Mouse (Mus musculus): ENCODE measurements around the gene Nop9. TPM values are rescaled to one million over a fixed set of nuclear protein-coding genes. Genes with fewer than 3 reads are reported as not detected.
A peak's percentile ranks its signal among the peaks of the same experiment; 100 is the strongest.
"Not testable (repeated sequence)": the region's sequence is repeated elsewhere in the genome, so short reads cannot be mapped to it uniquely, and the experiment has no call there.

Gene Nop9
- polyA plus RNA-seq, 1 experiment from 2014 or later = 47.0 TPM

- H3K27ac ChIP-seq (ENCODE audit: low read depth, low read length) = no peak overlapping the region
- DNase-seq (ENCODE audit: low spot score) (no peak), ATAC-seq (ENCODE audit: low FRiP score) (no peak)
- H3K9me3 ChIP-seq (ENCODE audit: control insufficient read depth, low read length) = no peaks in the 10 kb centered on the region
- peaks cover 15% of the 10 kb centered on the region; the same call in 1 of the 2 replicates for H3K36me3 ChIP-seq (ENCODE audit: control insufficient read depth, insufficient read depth, low read length)
- H3K4me3 ChIP-seq (ENCODE audit: low read depth, low read length) = no peak overlapping the region
- H3K9ac ChIP-seq (ENCODE audit: low read depth, low read length) = no peak overlapping the region
- 92% methylated on average over 6 of the region's 6 CpGs for WGBS
- peaks cover 17% of the 10 kb centered on the region for H3K27me3 ChIP-seq (ENCODE audit: control insufficient read depth, insufficient read depth, low read length)
- no peak overlapping the region for H3K4me2 ChIP-seq (replicated peaks; ENCODE audit: low read depth, low read length)
- H3K4me1 ChIP-seq (replicated peaks; ENCODE audit: control insufficient read depth, insufficient read depth, low read length) = 0 out of 2 replicates have a peak, but pooled peaks cover 5% of the 10 kb centered on the region
These were observed 12.1 kb downstream of the Nop9 start for GRCm38 (mm10) chr14:55757566-55757965.

- H3K4me2 ChIP-seq (replicated peaks; ENCODE audit: low read depth, low read length) = no peak within 1 kb of the TSS
- ATAC-seq (ENCODE audit: low FRiP score) = no peak
These were observed 12.9 kb downstream of the Nop9 start, which contains the start of gene Cideb for GRCm38 (mm10) chr14:55758363-55758784. TSS of gene Cideb (minus strand) at chr14:55758458.

GRCm38 (mm10) chr14:55760156-55760555 lies 14.7 kb downstream of the Nop9 start:
- not testable (repeated sequence) for H3K4me3 ChIP-seq (ENCODE audit: low read depth, low read length); H3K4me1 ChIP-seq (replicated peaks; ENCODE audit: control insufficient read depth, insufficient read depth, low read length); H3K4me2 ChIP-seq (replicated peaks; ENCODE audit: low read depth, low read length); H3K9me3 ChIP-seq (ENCODE audit: control insufficient read depth, low read length); H3K27ac ChIP-seq (ENCODE audit: low read depth, low read length); ATAC-seq (ENCODE audit: low FRiP score); H3K36me3 ChIP-seq (ENCODE audit: control insufficient read depth, insufficient read depth, low read length); H3K9ac ChIP-seq (ENCODE audit: low read depth, low read length)
- WGBS = 0% methylated on average over 6 of the region's 6 CpGs
- H3K27me3 ChIP-seq (ENCODE audit: control insufficient read depth, insufficient read depth, low read length) = peaks cover 36% of the 10 kb centered on the region
- peak; percentile 88 for DNase-seq (ENCODE audit: low spot score)

More at GRCm38 (mm10) chr14:55758363-55758784, 12.9 kb downstream of the Nop9 start, which contains the start of gene Cideb:
- H3K27ac ChIP-seq (ENCODE audit: low read depth, low read length) = no peak within 1 kb of the TSS
- no peak within 1 kb of the TSS for H3K4me3 ChIP-seq (ENCODE audit: low read depth, low read length)
- 0 out of 2 replicates have a peak, but pooled peaks cover 9% of the 10 kb centered on the region for H3K36me3 ChIP-seq (ENCODE audit: control insufficient read depth, insufficient read depth, low read length)
- no peaks in the 10 kb centered on the region for H3K9me3 ChIP-seq (ENCODE audit: control insufficient read depth, low read length)
- H3K27me3 ChIP-seq (ENCODE audit: control insufficient read depth, insufficient read depth, low read length) = peaks cover 25% of the 10 kb centered on the region
- WGBS = 13% methylated on average over 8 of the region's 8 CpGs
- 0 out of 2 replicates have a peak, but pooled peaks cover 5% of the 10 kb centered on the region for H3K4me1 ChIP-seq (replicated peaks; ENCODE audit: control insufficient read depth, insufficient read depth, low read length)
- peak; percentile 74 for DNase-seq (ENCODE audit: low spot score)
- no peak within 1 kb of the TSS for H3K9ac ChIP-seq (ENCODE audit: low read depth, low read length)

DNA sequence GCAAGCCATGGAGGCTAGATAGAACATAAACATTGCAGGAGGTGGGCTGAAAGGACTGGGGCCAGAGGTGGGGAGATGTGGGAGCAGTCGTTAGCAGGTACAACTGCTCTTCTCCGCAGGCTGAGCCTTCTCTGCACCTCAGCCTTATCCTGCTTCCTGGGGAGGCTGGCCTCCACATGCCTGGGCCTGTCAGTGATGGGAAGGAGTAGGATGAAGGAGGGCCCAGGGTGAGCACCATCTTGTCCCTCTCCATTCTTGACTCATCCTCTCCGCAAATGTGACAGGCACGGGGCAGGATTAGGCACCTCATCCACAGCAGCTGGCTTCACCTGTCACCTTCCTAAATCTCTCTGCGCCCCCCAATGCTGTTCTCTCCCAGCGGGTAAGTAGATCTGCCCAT lies 15.7 kb downstream of the Nop9 start, which contains the start of gene Ltb4r2:
Gene Ltb4r2 (plus strand): TSS at position 266 of the 400 bp plus-strand sequence.
- Histone ChIP-seq H3K4me1 (replicated peaks; ENCODE audit: control insufficient read depth, insufficient read depth, low read length) (0 out of 2 replicates have a peak, but pooled peaks cover 5% of the 10 kb centered on the region), H3K36me3 (ENCODE audit: control insufficient read depth, insufficient read depth, low read length) (no peaks in the 10 kb centered on the region), H3K9me3 (ENCODE audit: control insufficient read depth, low read length) (no peaks in the 10 kb centered on the region), H3K9ac (ENCODE audit: low read depth, low read length) (peak within 1 kb of the TSS; percentile 70), H3K4me3 (ENCODE audit: low read depth, low read length) (peak within 1 kb of the TSS; percentile 46), H3K27ac (ENCODE audit: low read depth, low read length) (peak within 1 kb of the TSS; percentile 9; the same call in 1 of the 2 replicates), H3K4me2 (replicated peaks; ENCODE audit: low read depth, low read length) (peak within 1 kb of the TSS; percentile 94), H3K27me3 (ENCODE audit: control insufficient read depth, insufficient read depth, low read length) (peaks cover 41% of the 10 kb centered on the region)
- ATAC-seq (ENCODE audit: low FRiP score) (no peak), DNase-seq (ENCODE audit: low spot score) (no peak)
- 71% methylated on average over 6 of the region's 6 CpGs for WGBS

- peak; percentile 73 for ATAC-seq (ENCODE audit: low FRiP score)
These were observed 16.7 kb downstream of the Nop9 start for GRCm38 (mm10) chr14:55762001-55762821.

GRCm38 (mm10) chr14:55763166-55763565 lies 17.7 kb downstream of the Nop9 start:
- no peak for DNase-seq (ENCODE audit: low spot score)
- no peak overlapping the region for H3K4me3 ChIP-seq (ENCODE audit: low read depth, low read length)
- peaks cover 56% of the 10 kb centered on the region for H3K27me3 ChIP-seq (ENCODE audit: control insufficient read depth, insufficient read depth, low read length)
- WGBS = 71% methylated on average over 7 of the region's 7 CpGs
- no peak overlapping the region for H3K9ac ChIP-seq (ENCODE audit: low read depth, low read length)
- H3K4me1 ChIP-seq (replicated peaks; ENCODE audit: control insufficient read depth, insufficient read depth, low read length) = 0 out of 2 replicates have a peak, but pooled peaks cover 7% of the 10 kb centered on the region
- H3K27ac ChIP-seq (ENCODE audit: low read depth, low read length) = no peak overlapping the region
- no peak for ATAC-seq (ENCODE audit: low FRiP score)
- H3K36me3 ChIP-seq (ENCODE audit: control insufficient read depth, insufficient read depth, low read length) = no peaks in the 10 kb centered on the region
- no peak overlapping the region for H3K4me2 ChIP-seq (replicated peaks; ENCODE audit: low read depth, low read length)
- H3K9me3 ChIP-seq (ENCODE audit: control insufficient read depth, low read length) = no peaks in the 10 kb centered on the region

More at GRCm38 (mm10) chr14:55762001-55762821, 16.7 kb downstream of the Nop9 start:
- peak overlapping the region; percentile 9; the same call in 1 of the 2 replicates for H3K27ac ChIP-seq (ENCODE audit: low read depth, low read length)
- H3K4me3 ChIP-seq (ENCODE audit: low read depth, low read length) = peak overlapping the region; percentile 46
- H3K4me2 ChIP-seq (replicated peaks; ENCODE audit: low read depth, low read length) = peak overlapping the region; percentile 94
- H3K9me3 ChIP-seq (ENCODE audit: control insufficient read depth, low read length) = no peaks in the 10 kb centered on the region
- peak overlapping the region; percentile 70 for H3K9ac ChIP-seq (ENCODE audit: low read depth, low read length)
- DNase-seq (ENCODE audit: low spot score) = peak; percentile 77
- H3K4me1 ChIP-seq (replicated peaks; ENCODE audit: control insufficient read depth, insufficient read depth, low read length) = 0 out of 2 replicates have a peak, but pooled peaks cover 5% of the 10 kb centered on the region
- WGBS = under 1% methylated on average over 74 of the region's 77 CpGs
- H3K36me3 ChIP-seq (ENCODE audit: control insufficient read depth, insufficient read depth, low read length) = no peaks in the 10 kb centered on the region
- peaks cover 48% of the 10 kb centered on the region for H3K27me3 ChIP-seq (ENCODE audit: control insufficient read depth, insufficient read depth, low read length)

DNA sequence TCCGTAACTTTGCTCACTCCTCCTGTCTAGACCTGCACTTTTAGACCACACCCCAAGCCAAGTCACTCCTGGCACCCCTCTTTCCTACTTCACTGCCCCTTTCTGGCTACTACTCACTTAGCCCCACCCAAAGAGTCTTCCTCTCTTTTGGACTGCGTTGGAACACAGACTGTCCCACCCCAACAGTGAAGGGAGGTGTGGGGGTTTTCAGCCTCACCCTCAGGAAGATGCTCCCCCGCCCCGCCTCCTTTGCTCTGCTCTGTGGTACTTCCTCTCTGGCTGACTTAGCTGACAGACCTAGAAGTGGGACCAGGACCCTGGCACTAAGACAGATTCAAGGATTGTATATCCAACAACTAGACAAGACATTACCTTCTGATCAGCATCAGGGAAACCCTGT lies 20.2 kb downstream of the Nop9 start, which contains the start of gene Ltb4r1:
Gene Ltb4r1 (plus strand): TSS at position 267 of the 400 bp plus-strand sequence.
- Histone ChIP-seq H3K27me3 (ENCODE audit: control insufficient read depth, insufficient read depth, low read length) (peaks cover 64% of the 10 kb centered on the region), H3K36me3 (ENCODE audit: control insufficient read depth, insufficient read depth, low read length) (no peaks in the 10 kb centered on the region), H3K9me3 (ENCODE audit: control insufficient read depth, low read length) (no peaks in the 10 kb centered on the region), H3K27ac (ENCODE audit: low read depth, low read length) (no peak within 1 kb of the TSS), H3K9ac (ENCODE audit: low read depth, low read length) (no peak within 1 kb of the TSS), H3K4me2 (replicated peaks; ENCODE audit: low read depth, low read length) (no peak within 1 kb of the TSS), H3K4me1 (replicated peaks; ENCODE audit: control insufficient read depth, insufficient read depth, low read length) (0 out of 2 replicates have a peak, but pooled peaks cover 7% of the 10 kb centered on the region), H3K4me3 (ENCODE audit: low read depth, low read length) (no peak within 1 kb of the TSS)
- ATAC-seq (ENCODE audit: low FRiP score) (no peak), DNase-seq (ENCODE audit: low spot score) (no peak)
- WGBS = 79% methylated on average over 4 of the region's 4 CpGs

- ATAC-seq (ENCODE audit: low FRiP score) = peak; percentile 76
- Histone ChIP-seq H3K9me3 (ENCODE audit: control insufficient read depth, low read length) (no peaks in the 10 kb centered on the region), H3K4me3 (ENCODE audit: low read depth, low read length) (peak overlapping the region; percentile 29), H3K36me3 (ENCODE audit: control insufficient read depth, insufficient read depth, low read length) (no peaks in the 10 kb centered on the region), H3K4me2 (replicated peaks; ENCODE audit: low read depth, low read length) (peak overlapping the region; percentile 65), H3K4me1 (replicated peaks; ENCODE audit: control insufficient read depth, insufficient read depth, low read length) (0 out of 2 replicates have a peak, but pooled peaks cover 2% of the 10 kb centered on the region), H3K9ac (ENCODE audit: low read depth, low read length) (peak overlapping the region; percentile 42; the same call in 1 of the 2 replicates), H3K27me3 (ENCODE audit: control insufficient read depth, insufficient read depth, low read length) (peaks cover 45% of the 10 kb centered on the region), H3K27ac (ENCODE audit: low read depth, low read length) (no peak overlapping the region)
- 11% methylated on average over 49 of the region's 52 CpGs for WGBS
- peak; percentile 74 for DNase-seq (ENCODE audit: low spot score)
These were observed 22.3 kb downstream of the Nop9 start for GRCm38 (mm10) chr14:55767519-55768414.

Measured in hindbrain, embryonic 11.5 days (tissue).